Mouse (Mus musculus) common myeloid progenitor, adult 5-6 weeks (primary cell): ENCODE results near the gene Tmco4. TPM values are rescaled to one million over a fixed set of nuclear protein-coding genes. Genes with fewer than 3 reads are reported as not detected.

ENCODE experiments used
- ATAC-seq: replicated peaks from 2 replicates; pipeline ENCODE4 v1.8.0; 2016; ENCODE audit warnings: low read depth, mild to moderate bottlenecking, moderate TSS enrichment, inconsistent platforms; ENCODE audit not compliant: poor library complexity, severe bottlenecking
- total RNA-seq: library from RNA; stranded (forward); fragments of 200-1000, 187-1606 nt; gene quantifications from 2 replicates; pipeline ENCODE4 v1.2.3, GENCODE M21; 2017

The Tmco4 gene
- total RNA-seq, 1 experiment from 2014 or later, result 16.4 TPM

DNA sequence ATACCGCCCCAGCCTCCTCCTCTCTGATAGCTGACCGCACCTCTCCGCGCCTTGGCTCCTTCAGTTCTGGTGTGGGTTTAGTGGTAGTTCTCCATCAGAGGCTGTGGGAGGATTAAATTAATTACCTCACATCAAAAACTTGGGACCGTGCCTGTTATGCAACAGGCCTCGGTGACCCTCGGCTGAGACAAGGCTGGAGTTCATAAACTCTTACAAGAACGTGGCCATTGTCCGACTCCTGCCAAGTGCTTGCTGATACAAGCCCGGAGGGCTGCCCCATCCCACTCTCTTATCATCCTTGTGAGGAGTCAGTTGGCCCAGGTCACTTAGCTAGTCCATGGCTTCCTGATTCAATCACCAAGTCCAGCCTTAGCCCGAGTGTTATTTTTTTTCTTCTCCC, 40.6 kb downstream of the Tmco4 start:
- ATAC-seq, result no peak

GRCm38 (mm10) chr4:139014793-139015192, 42.1 kb downstream of the Tmco4 start:
- ATAC-seq, result no peak

DNA sequence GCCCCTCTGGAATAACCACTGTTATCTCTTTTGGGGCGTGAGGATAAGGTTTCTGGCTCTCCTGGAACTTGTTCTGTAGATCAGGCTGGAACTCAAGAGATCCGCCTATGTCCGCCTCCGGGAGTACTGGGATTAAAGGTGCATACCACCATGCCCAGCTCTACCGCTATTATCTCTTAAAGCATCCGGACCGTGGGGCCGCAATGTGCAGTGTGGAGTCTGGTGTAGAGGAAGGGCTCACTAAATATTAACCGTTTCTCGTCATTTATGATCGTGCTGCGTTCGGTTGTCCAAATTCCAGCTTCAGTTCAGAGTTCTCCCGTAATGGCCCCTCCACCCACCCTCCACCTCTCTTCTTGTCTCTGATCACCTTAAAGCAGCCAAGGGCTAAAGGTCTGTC, 45.7 kb downstream of the Tmco4 start:
- no peak for ATAC-seq

DNA sequence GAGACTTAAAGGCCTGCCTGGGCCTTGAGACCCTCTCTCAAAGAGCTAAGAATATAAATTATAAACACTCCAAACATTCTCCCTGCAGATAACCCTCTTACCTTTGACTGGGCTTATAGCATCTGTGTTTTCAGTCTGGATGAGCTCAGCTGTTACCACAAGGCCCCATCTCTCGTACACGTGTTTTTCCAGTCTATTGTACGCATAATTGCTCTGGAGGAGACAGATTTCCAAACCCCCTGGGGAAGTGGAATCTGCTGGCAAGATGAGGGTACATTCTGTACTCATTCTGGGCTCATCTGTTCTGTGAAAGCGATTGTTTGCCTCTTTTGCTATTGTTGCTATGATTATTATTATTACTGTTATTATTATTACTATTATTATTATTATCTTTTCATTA, 46.3 kb downstream of the Tmco4 start:
- ATAC-seq, result no peak

GRCm38 (mm10) chr4:139019413-139019812, 46.7 kb downstream of the Tmco4 start:
- ATAC-seq, result no peak

DNA sequence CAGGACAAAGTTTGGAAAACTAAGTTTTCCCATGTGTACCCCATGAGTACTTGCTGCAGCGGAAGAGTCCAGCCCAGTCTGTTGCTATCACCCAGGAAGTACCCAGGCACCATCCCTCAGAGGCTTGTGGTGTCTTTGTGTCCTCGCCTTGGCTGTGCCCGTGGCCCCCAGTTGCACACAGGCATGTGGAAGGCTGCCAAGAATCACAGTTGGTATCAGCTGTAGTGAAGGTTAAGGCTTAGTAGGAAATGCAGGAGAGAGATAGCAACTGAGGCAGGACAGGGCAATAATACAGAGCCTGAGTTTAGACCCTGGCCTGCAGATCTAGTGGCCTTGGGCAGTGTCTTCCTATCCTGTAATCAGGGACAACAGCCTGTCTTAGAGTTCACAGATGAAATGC, 47.7 kb downstream of the Tmco4 start:
- ATAC-seq, result no peak

- ATAC-seq, result no peak
Measured at GRCm38 (mm10) chr4:139024379-139024778, 51.7 kb downstream of the Tmco4 start.

GRCm38 (mm10) chr4:139030675-139031074, 58.0 kb downstream of the Tmco4 start:
- no peak for ATAC-seq

GRCm38 (mm10) chr4:139032521-139032920, 59.8 kb downstream of the Tmco4 start:
- ATAC-seq, result no peak

- no peak for ATAC-seq
Measured at GRCm38 (mm10) chr4:139033263-139034009, 60.7 kb downstream of the Tmco4 start.

DNA sequence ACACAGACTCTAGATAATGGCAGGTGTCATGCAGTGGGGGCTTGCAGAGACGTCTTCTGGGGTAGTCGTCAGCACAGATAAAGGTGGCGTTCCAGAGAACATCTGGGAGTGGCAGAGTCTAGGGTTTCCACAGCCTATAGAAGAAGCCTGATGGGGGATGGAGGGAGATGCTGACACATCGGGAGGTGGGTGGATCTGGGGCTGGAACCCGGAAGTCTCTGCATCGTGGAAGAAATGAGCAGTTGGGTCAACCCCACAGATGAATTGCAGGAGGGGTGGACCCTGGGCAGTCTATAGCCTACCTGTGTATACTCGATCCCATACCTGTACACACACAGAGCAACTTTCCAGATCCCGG, 61.3 kb downstream of the Tmco4 start:
- ATAC-seq, result no peak

DNA sequence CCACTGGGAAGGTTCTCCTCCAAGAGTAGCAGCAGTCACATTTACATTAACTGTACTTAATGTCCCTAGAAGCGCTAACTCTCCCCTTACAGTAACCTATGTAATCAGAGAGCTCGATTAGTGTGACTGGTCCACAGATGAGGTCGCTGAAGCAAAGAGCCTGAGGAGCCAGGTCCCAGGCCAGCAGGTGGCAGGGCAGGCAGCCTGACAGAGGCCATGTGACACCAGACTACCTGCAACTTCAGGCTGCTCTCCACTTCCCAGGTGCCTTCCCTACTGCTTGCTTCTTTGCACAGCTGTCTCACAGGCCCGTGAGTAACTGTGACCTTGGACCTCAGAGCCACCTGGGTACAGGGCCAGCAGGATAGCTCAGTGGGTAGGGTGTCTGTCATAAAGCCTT, 61.9 kb downstream of the Tmco4 start:
- no peak for ATAC-seq

GRCm38 (mm10) chr4:139034942-139035341, 62.3 kb downstream of the Tmco4 start:
- ATAC-seq, result no peak

DNA sequence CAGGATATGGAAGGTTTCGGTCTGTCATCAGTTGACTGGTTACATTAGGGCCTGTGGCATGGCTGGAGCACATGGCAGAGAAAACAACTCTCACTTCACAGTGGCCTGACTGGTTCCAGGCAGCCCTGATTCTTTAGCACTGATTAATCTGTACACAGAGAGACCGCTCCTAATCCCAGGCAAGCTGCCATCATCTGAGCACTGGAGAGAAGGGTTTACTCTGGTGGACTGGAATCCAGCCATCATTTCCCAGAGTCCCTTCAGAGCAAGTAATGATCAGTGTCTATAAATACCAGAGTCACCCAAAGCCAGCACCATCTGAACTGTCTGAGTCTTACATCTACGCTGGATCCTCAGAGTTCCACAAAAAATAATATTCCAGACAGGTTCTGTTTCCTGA, 63.1 kb downstream of the Tmco4 start:
- no peak for ATAC-seq

GRCm38 (mm10) chr4:139037795-139038607, 65.3 kb downstream of the Tmco4 start:
- no peak for ATAC-seq

- ATAC-seq, result no peak
Measured at GRCm38 (mm10) chr4:139040084-139040839, 67.6 kb downstream of the Tmco4 start.

- ATAC-seq, result no peak
Measured at GRCm38 (mm10) chr4:139042611-139043010, 69.9 kb downstream of the Tmco4 start.

DNA sequence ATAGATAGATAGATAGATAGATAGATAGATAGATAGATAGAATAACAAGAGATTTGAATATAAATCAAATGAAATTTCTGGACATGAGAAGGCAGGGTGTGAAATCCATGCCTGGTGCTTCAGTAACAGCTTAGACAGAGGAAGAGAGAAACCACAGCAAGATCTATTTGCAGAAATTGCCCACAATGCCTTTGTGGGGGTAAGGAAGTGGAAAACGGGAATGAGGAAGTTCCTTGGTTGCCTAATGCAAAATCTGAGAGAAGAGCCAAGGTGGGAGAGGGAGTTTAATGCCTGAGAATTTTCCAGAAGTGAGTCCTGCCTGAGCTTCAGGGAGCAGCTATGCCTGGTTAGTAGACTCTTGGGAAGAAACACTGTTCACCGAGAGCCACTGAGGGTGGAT, 70.9 kb downstream of the Tmco4 start:
- peak; percentile 85 for ATAC-seq

DNA sequence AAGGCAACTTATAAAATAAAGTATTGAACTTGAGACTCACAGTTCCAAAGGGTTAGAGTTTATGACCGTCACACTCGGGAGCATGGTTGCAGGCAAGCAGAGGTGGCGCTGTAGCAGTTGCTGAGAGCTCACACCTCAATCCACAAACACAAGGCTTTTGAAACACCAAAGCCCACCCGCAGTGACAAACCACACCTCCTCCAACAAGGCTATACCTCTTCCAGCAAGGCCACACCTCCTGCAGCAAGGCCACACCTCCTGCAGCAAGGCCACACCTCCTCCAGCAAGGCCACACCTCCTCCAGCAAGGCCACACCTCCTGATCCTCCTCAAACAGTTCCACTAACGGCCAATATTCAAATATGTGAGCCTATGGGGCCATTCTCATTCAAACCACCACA, 71.9 kb downstream of the Tmco4 start:
- ATAC-seq, result no peak

DNA sequence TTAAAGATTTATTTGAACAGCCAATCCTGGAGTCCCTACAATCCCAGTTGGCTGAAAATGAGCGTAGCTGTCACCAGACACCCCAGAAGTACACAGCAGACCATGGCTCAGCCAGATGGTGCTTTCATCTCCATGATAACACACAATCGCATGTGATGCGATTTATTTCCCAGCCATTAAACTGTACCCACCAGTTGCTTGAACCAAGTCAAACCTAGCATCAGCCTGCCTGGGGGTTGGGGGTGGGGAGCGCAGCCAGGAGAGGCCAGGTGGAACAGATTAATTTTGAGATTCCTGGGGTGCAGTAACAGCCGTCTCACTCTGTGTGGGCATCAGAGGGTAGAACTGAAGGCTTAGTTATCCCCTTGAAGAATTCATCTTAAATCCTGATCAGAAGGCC, 73.7 kb downstream of the Tmco4 start:
- ATAC-seq, result no peak

- no peak for ATAC-seq
Measured at GRCm38 (mm10) chr4:139048518-139048917, 75.8 kb downstream of the Tmco4 start.
